In genomic region chr2:32182119-32182518, GRCm38 (mm10) we compare ENCODE assay signal across 11 mouse cellular contexts. TPM values are rescaled to one million over a fixed set of nuclear protein-coding genes. Genes with fewer than 3 reads are reported as not detected.
A peak's percentile ranks its signal among the peaks of the same experiment; 100 is the strongest.
DNase-seq lines count a peak whose midpoint lies in the region; ATAC-seq and TF ChIP-seq lines count a peak whose summit lies in the region.
"Had no signal": no experiment of that assay in that cellular context is flagged by ENCODE, and none has a peak within 500 bp of the region (broad histone marks: within the 10 kb centered on the region; RNA-seq: fewer than 3 reads in every experiment).

No protein-coding gene starts in this region.

- no peaks in the 10 kb centered on the region for H3K9me3 ChIP-seq in hindbrain, embryonic 10.5 days
- H3K9me3 ChIP-seq in hindbrain, embryonic 11.5 days (ENCODE audit: control insufficient read depth, low read length) = no peaks in the 10 kb centered on the region
- no peaks in the 10 kb centered on the region for H3K9me3 ChIP-seq in neural tube, embryonic 13.5 days
- H3K9me3 ChIP-seq in hindbrain, embryonic 13.5 days = no peaks in the 10 kb centered on the region
- no peaks in the 10 kb centered on the region for H3K9me3 ChIP-seq in stomach, postnatal 0 days (ENCODE audit: control insufficient read depth, low read length)
- H3K9me3 ChIP-seq: liver, embryonic 12.5 days had no signal

- no peak overlapping the region for H3K9ac ChIP-seq in hindbrain, embryonic 11.5 days (ENCODE audit: low read depth, low read length)
- H3K9ac ChIP-seq in neural tube, embryonic 13.5 days = peak overlapping the region; percentile 41; the same call in 1 of the 2 replicates
- H3K9ac ChIP-seq in hindbrain, embryonic 13.5 days = no peak overlapping the region
- peak overlapping the region; percentile 38; the same call in 1 of the 2 replicates for H3K9ac ChIP-seq in stomach, postnatal 0 days (ENCODE audit: low read length)
- H3K9ac ChIP-seq: liver, embryonic 12.5 days had no signal

- no peak for TF ChIP-seq CTCF in stomach, postnatal 0 days (IDR thresholded peaks at IDR 0.05; ENCODE audit: low read depth)

- H3K36me3 ChIP-seq in hindbrain, embryonic 10.5 days = peaks cover 58% of the 10 kb centered on the region
- peaks cover under 1% of the 10 kb centered on the region; the same call in 1 of the 2 replicates for H3K36me3 ChIP-seq in hindbrain, embryonic 11.5 days (ENCODE audit: control insufficient read depth, insufficient read depth, low read length)
- H3K36me3 ChIP-seq in neural tube, embryonic 13.5 days = peaks cover 42% of the 10 kb centered on the region
- peaks cover 38% of the 10 kb centered on the region for H3K36me3 ChIP-seq in hindbrain, embryonic 13.5 days
- H3K36me3 ChIP-seq in stomach, postnatal 0 days (ENCODE audit: control insufficient read depth, insufficient read depth, low read length) = peaks cover 13% of the 10 kb centered on the region

- H3K4me3 ChIP-seq in hindbrain, embryonic 10.5 days = no peak overlapping the region
- no peak overlapping the region for H3K4me3 ChIP-seq in hindbrain, embryonic 11.5 days (ENCODE audit: low read depth, low read length)
- no peak overlapping the region for H3K4me3 ChIP-seq in neural tube, embryonic 13.5 days
- no peak overlapping the region for H3K4me3 ChIP-seq in hindbrain, embryonic 13.5 days
- H3K4me3 ChIP-seq in stomach, postnatal 0 days (ENCODE audit: low read depth, low read length) = no peak overlapping the region
- H3K4me3 ChIP-seq: liver, embryonic 12.5 days had no signal

- 75% methylated on average over 9 of the region's 9 CpGs for WGBS in hindbrain, embryonic 10.5 days
- WGBS in hindbrain, embryonic 11.5 days = 81% methylated on average over 9 of the region's 9 CpGs
- 74% methylated on average over 9 of the region's 9 CpGs for WGBS in neural tube, embryonic 13.5 days
- 71% methylated on average over 9 of the region's 9 CpGs for WGBS in hindbrain, embryonic 13.5 days
- whole genome bisulfite sequencing in stomach, postnatal 0 days = 49% methylated on average over 9 of the region's 9 CpGs

- H3K4me1 ChIP-seq in hindbrain, embryonic 10.5 days (replicated peaks) = peaks cover 58% of the 10 kb centered on the region
- H3K4me1 ChIP-seq in hindbrain, embryonic 11.5 days (replicated peaks; ENCODE audit: control insufficient read depth, insufficient read depth, low read length) = peaks cover 5% of the 10 kb centered on the region; the same call in 1 of the 2 replicates
- peaks cover 66% of the 10 kb centered on the region for H3K4me1 ChIP-seq in neural tube, embryonic 13.5 days (replicated peaks)
- H3K4me1 ChIP-seq in hindbrain, embryonic 13.5 days (replicated peaks) = peaks cover 69% of the 10 kb centered on the region
- peaks cover 6% of the 10 kb centered on the region for H3K4me1 ChIP-seq in stomach, postnatal 0 days (replicated peaks; ENCODE audit: control insufficient read depth, insufficient read depth)

- no peak for DNase-seq in hindbrain, embryonic 10.5 days (ENCODE audit: low spot score)
- DNase-seq in hindbrain, embryonic 11.5 days (ENCODE audit: low spot score) = no peak
- DNase-seq in neural tube, embryonic 10.5 days (ENCODE audit: extremely low spot score, low spot score) = no peak
- no peak for DNase-seq in stomach, postnatal 0 days (ENCODE audit: low spot score)
- DNase-seq in adrenal gland, adult 2 months = no peak
- DNase-seq: adrenal gland, postnatal 25 days; retina, postnatal 1 day had no signal

- H3K27ac ChIP-seq in hindbrain, embryonic 10.5 days = peak overlapping the region; percentile 36; the same call in 1 of the 2 replicates
- no peak overlapping the region for H3K27ac ChIP-seq in hindbrain, embryonic 11.5 days (ENCODE audit: low read depth, low read length)
- H3K27ac ChIP-seq in neural tube, embryonic 13.5 days (replicated peaks) = peak overlapping the region; percentile 71; the same call in 1 of the 2 replicates
- peak overlapping the region; percentile 80 for H3K27ac ChIP-seq in hindbrain, embryonic 13.5 days
- H3K27ac ChIP-seq in stomach, postnatal 0 days (replicated peaks) = peak overlapping the region; percentile 70
- H3K27ac ChIP-seq: liver, embryonic 12.5 days had no signal

- no peaks in the 10 kb centered on the region for H3K27me3 ChIP-seq in hindbrain, embryonic 10.5 days (ENCODE audit: insufficient read depth, poor library complexity, severe bottlenecking)
- no peaks in the 10 kb centered on the region for H3K27me3 ChIP-seq in hindbrain, embryonic 11.5 days (ENCODE audit: control insufficient read depth, insufficient read depth, low read length)
- no peaks in the 10 kb centered on the region for H3K27me3 ChIP-seq in neural tube, embryonic 13.5 days
- no peaks in the 10 kb centered on the region for H3K27me3 ChIP-seq in hindbrain, embryonic 13.5 days
- no peaks in the 10 kb centered on the region for H3K27me3 ChIP-seq in stomach, postnatal 0 days (ENCODE audit: control insufficient read depth, insufficient read depth, low read length)
- H3K27me3 ChIP-seq: liver, embryonic 12.5 days had no signal

- ATAC-seq in hindbrain, embryonic 11.5 days (ENCODE audit: low FRiP score) = no peak
- ATAC-seq in neural tube, embryonic 13.5 days (ENCODE audit: low read depth) = no peak
- no peak for ATAC-seq in hindbrain, embryonic 13.5 days (ENCODE audit: low FRiP score)
- ATAC-seq in stomach, postnatal 0 days (ENCODE audit: low FRiP score, low TSS enrichment) = no peak
- ATAC-seq: inflammation-experienced regulatory T-cells, adult 6 months; liver, embryonic 12.5 days had no signal

- no peak for TF ChIP-seq EP300 in stomach, postnatal 0 days (optimal IDR thresholded peaks at IDR 0.05)

- H3K4me2 ChIP-seq in hindbrain, embryonic 11.5 days (replicated peaks; ENCODE audit: low read depth, low read length) = no peak overlapping the region
- no peak overlapping the region for H3K4me2 ChIP-seq in neural tube, embryonic 13.5 days
- H3K4me2 ChIP-seq in hindbrain, embryonic 13.5 days = no peak overlapping the region
- H3K4me2 ChIP-seq in stomach, postnatal 0 days (replicated peaks; ENCODE audit: low read depth) = no peak overlapping the region
- H3K4me2 ChIP-seq: liver, embryonic 12.5 days had no signal

RNA-seq across cellular contexts. Expression of gene Prrc2b, which starts 31.2 kb away (rescaled TPM):
- 55.6 and 68.9 TPM in 2 replicates for polyA plus RNA-seq in hindbrain, embryonic 10.5 days (2016; fragmentation: Nextera tagmentation; extraction: Ambion mirVana)
- polyA plus RNA-seq in hindbrain, embryonic 11.5 days (2014; fragmentation: Nextera tagmentation; extraction: Ambion mirVana) = 57.6 and 69.0 TPM in 2 replicates
- 61.6 and 69.8 TPM in 2 replicates for polyA plus RNA-seq in neural tube, embryonic 13.5 days (2015; fragmentation: Nextera tagmentation; extraction: Ambion mirVana)
- 65.8 and 68.8 TPM in 2 replicates for polyA plus RNA-seq in hindbrain, embryonic 13.5 days (2015; fragmentation: Nextera tagmentation; extraction: Ambion mirVana)
- 18.7 and 21.6 TPM in 2 replicates for polyA plus RNA-seq in stomach, postnatal 0 days (2015; fragmentation: Nextera tagmentation; extraction: Ambion mirVana)
- 100 to 1,000 TPM in 1 of 2 experiments, 10 to 100 TPM in 1; 93.5 to 104 TPM for total RNA-seq in adrenal gland, adult 2 months (2021)
- polyA plus RNA-seq in adrenal gland, adult 2 months (2012; rRNA removed) = 70.0 and 82.7 TPM in 2 replicates

RNA-seq across cellular contexts. Expression of gene Pomt1, which starts 54.3 kb away (rescaled TPM):
- polyA plus RNA-seq in hindbrain, embryonic 10.5 days (2016; fragmentation: Nextera tagmentation; extraction: Ambion mirVana) = 27.1 and 27.2 TPM in 2 replicates
- polyA plus RNA-seq in hindbrain, embryonic 11.5 days (2014; fragmentation: Nextera tagmentation; extraction: Ambion mirVana) = 23.8 and 26.8 TPM in 2 replicates
- polyA plus RNA-seq in neural tube, embryonic 13.5 days (2015; fragmentation: Nextera tagmentation; extraction: Ambion mirVana) = 25.8 and 25.9 TPM in 2 replicates
- 24.4 and 24.9 TPM in 2 replicates for polyA plus RNA-seq in hindbrain, embryonic 13.5 days (2015; fragmentation: Nextera tagmentation; extraction: Ambion mirVana)
- 6.2 and 6.9 TPM in 2 replicates for polyA plus RNA-seq in stomach, postnatal 0 days (2015; fragmentation: Nextera tagmentation; extraction: Ambion mirVana)
- 10 to 100 TPM; 32.5 to 40.4 TPM for total RNA-seq in adrenal gland, adult 2 months (2021)
- polyA plus RNA-seq in adrenal gland, adult 2 months (2012; rRNA removed) = 42.8 and 49.6 TPM in 2 replicates

Comparison
In these comparisons a context has a peak if more than half of its experiments do, and no peak if none do; other contexts are left out.
1. H3K9ac ChIP-seq: peak in neural tube, embryonic 13.5 days (single experiment) and stomach, postnatal 0 days (single experiment); none in hindbrain, embryonic 11.5 days (single experiment) and hindbrain, embryonic 13.5 days (single experiment).